In the genomic region with DNA sequence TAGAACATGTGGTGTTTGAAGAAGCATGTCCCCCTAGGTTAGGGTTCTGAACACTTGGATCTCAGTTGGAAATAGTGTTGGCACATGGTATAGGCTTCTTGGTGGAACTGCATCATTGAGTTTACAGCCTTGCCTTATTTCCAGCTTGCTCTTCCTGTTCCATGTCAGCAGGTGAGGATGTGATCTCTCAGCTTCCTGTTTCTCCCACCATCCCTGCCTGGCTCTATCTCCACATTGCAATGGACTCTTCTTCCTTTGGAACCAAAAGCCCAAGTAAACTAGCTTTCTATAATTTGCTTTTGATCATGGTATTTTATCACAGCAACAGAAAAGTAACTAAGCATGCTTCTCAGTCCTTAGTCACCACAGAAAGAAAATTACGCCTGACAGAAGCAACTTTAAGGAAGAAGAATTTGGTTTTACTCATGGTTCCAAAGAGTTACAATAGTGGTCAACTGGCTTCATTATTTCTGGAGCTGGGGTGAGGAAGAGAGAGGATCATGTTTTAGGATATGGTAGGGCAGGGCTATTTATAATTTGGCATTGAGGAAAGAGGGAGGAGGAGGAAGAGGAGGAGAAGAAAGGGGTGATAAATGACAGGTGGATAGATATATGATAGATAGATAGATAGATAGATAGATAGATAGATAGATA, we compare ENCODE assay signal across 24 mouse cellular contexts.
"Had no signal": no experiment of that assay in that cellular context is flagged by ENCODE, and none has a peak within 500 bp of the region (broad histone marks: within the 10 kb centered on the region; RNA-seq: fewer than 3 reads in every experiment).

No protein-coding gene starts in this region.

- H3K27me3 ChIP-seq: hindbrain, embryonic 13.5 days; hindbrain, embryonic 15.5 days; kidney, embryonic 15.5 days; limb, embryonic 13.5 days; limb, embryonic 15.5 days; liver, embryonic 12.5 days had no signal

- DNase-seq: gastrocnemius, postnatal 10 days; gastrocnemius, postnatal 36 days; heart, adult 18-20 months; heart, postnatal 14 days; heart, postnatal 36 days; kidney, adult 11 months; kidney, adult 2 months; kidney, adult 9 months; kidney, postnatal 14 days; kidney, postnatal 36 days; layer of hippocampus, adult 9-11 months; layer of hippocampus, postnatal 36 days; left cerebral cortex, postnatal 4 days had no signal

- ATAC-seq: hindbrain, postnatal 0 days; intestine, embryonic 16.5 days; liver, embryonic 12.5 days had no signal

- H3K9me3 ChIP-seq: hindbrain, embryonic 13.5 days; hindbrain, embryonic 15.5 days; kidney, embryonic 15.5 days; limb, embryonic 15.5 days had no signal

- H3K27ac ChIP-seq: hindbrain, embryonic 13.5 days; hindbrain, embryonic 15.5 days; hindbrain, postnatal 0 days; kidney, embryonic 15.5 days; kidney, postnatal 0 days; limb, embryonic 13.5 days; limb, embryonic 15.5 days; liver, embryonic 12.5 days; liver, embryonic 14.5 days had no signal

- H3K4me3 ChIP-seq: hindbrain, embryonic 13.5 days; hindbrain, embryonic 15.5 days; kidney, embryonic 15.5 days; limb, embryonic 13.5 days; limb, embryonic 15.5 days; liver, embryonic 12.5 days had no signal

- H3K4me1 ChIP-seq: hindbrain, embryonic 13.5 days; hindbrain, embryonic 15.5 days; limb, embryonic 15.5 days; liver, embryonic 12.5 days had no signal

- H3K36me3 ChIP-seq: hindbrain, embryonic 13.5 days; hindbrain, embryonic 15.5 days; kidney, embryonic 15.5 days; limb, embryonic 13.5 days; limb, embryonic 15.5 days; liver, embryonic 12.5 days had no signal

- H3K9ac ChIP-seq: hindbrain, embryonic 13.5 days; hindbrain, embryonic 15.5 days; kidney, embryonic 15.5 days; limb, embryonic 13.5 days; limb, embryonic 15.5 days; liver, embryonic 12.5 days; liver, embryonic 14.5 days had no signal

- H3K4me2 ChIP-seq: heart, embryonic 11.5 days; hindbrain, embryonic 13.5 days; hindbrain, embryonic 15.5 days; kidney, embryonic 15.5 days; limb, embryonic 13.5 days; limb, embryonic 15.5 days; liver, embryonic 12.5 days had no signal
